Mouse (Mus musculus): Measurements from ENCODE around the gene Atad1. TPM values are rescaled to one million over a fixed set of nuclear protein-coding genes. Genes with fewer than 3 reads are reported as not detected.

The Atad1 gene
- total RNA-seq (2023) = 52.8 to 58.2 TPM (median 56.5 TPM) in 4 replicates

DNA sequence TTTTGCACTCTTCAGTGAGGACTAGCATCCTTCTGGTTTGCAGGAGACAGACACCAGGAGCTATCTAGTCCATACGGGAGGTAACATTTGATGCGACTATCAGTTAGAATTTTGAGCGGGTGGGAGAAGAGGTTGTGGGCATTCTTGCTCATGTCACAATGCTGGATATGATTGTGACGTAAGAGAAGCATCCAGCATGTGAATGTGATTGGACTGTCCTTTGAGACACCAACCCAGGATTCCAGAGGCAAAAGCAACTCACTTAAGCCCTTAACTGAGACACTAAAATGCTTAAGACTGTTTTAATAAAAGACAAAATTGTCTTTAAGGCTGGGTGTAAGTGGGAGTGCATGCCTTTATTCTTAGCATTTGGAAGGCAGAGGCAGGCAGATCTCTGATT lies at the start of gene Atad1:
Gene Atad1, minus strand, starts transcription at position 101 of the 400 bp plus-strand sequence.

GRCm38 (mm10) chr19:32756900-32757725 lies 17.5 kb upstream of the Atad1 start, which contains the start of gene Pten:
Gene Pten, plus strand, starts transcription at chr19:32757497.

Other genes with a start within 250 kb of the Atad1 start
- 0.36 TPM in 1 of 4 replicates, not detected in the others for gene Papss2, start 144.0 kb downstream of the Atad1 start, total RNA-seq (2023)
- 217 to 238 TPM (median 225 TPM) in 4 replicates for gene Pten, start 17.7 kb upstream of the Atad1 start, total RNA-seq (2023)